Mouse (Mus musculus) large intestine, adult 2 months (tissue): ENCODE results near the gene Lsmem1. TPM values are rescaled to one million over a fixed set of nuclear protein-coding genes. Genes with fewer than 3 reads are reported as not detected.

Experiments used
- DNase-seq: peaks from one replicate; pipeline ENCODE4 v3.0.0-alpha.2; 2012; ENCODE audit warnings: low read depth, low spot score
- WGBS: fragments of 180-500 bp; shearing (Covaris S2); methylation state at CpG from one replicate; pipeline ENCODE4 v1.1.7; 2018; 5-methylcytosine and 5-hydroxymethylcytosine counted together
- polyA plus RNA-seq: library from polyadenylated mRNA; depleted of rRNA; stranded (reverse); fragments of >200 nt; gene quantifications from 2 replicates; pipeline ENCODE4 v1.2.3, GENCODE M21; 2012; rRNA removed

Lsmem1 gene
- polyA plus RNA-seq, 1 experiment = not detected

DNA sequence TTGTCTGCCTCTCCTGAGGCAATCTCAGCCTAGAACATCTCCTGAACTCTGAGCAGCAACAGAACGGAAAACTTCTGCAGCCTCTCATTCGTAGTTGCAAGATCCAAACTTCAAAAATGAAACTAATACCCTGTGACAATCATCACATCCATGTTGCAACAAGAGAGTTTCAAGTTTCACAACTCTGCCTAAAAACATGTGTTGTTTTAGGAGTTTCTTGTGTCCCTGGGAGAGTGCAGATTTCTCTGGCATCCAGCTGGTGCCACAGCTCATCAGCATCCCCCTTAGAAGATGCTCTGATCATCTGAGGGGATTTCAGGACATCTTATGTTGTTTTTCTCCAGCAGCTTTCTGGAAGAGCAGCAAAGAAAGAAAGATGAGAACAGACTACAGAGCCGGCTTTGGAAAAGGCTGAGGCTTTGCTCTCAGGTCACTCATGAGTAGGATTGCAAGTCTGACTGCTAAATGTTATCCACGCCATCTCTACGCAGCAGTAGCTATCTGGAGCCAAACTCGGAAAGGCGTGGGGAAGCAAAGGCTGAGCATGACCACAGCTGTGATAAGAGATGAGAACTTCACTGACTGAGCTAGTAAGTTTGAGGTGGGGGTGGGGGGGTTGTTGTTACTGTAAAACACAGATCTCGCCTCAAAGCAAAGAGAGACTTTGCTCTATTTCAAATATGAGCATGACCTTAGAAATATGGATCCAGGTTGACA is 46.8 kb downstream of the Lsmem1 start:
- WGBS = 78% methylated on average over 8 of the region's 8 CpGs
- no peak for DNase-seq

DNA sequence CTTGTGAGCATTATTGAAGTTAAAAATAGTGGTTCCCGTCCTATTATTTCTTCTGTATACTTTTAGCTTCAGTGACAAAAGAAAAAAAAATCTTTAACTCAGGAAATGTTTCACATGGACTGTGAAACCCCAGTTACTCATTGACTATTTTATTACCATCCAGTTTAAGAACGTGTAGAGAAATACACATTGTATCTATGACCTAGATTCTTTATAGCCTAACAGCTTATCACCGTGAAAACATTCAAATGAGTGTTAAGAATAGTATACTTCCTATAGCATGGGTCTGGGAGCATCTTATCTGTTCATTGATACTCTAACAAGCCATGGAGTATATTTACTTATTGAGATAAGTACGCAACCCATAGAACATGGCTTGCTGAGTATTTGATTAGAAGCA is 52.0 kb downstream of the Lsmem1 start:
- peak; percentile 71 for DNase-seq
- WGBS = 26% methylated on average over 4 of the region's 4 CpGs

DNA sequence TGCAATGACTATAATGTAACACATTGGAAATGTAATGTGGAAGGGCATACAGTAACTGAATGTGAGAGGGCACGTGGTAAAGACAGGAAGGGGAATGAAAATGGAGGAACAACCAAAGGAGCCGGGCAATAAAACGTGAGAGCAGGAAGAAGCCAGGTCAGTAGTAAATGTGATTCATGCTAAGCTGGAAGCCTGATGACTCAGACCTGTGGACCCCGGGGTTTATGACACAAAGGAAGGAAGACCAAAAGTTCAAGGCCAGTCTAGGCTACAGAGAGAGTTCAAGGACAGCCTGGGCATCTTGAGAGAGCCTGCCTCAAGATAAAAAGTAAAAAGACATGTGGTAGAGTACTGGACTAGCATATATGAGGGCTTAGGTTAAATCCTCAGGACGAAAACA is 52.8 kb downstream of the Lsmem1 start:
- 25% methylated on average over 5 of the region's 5 CpGs for WGBS
- peak; percentile 63 for DNase-seq

DNA sequence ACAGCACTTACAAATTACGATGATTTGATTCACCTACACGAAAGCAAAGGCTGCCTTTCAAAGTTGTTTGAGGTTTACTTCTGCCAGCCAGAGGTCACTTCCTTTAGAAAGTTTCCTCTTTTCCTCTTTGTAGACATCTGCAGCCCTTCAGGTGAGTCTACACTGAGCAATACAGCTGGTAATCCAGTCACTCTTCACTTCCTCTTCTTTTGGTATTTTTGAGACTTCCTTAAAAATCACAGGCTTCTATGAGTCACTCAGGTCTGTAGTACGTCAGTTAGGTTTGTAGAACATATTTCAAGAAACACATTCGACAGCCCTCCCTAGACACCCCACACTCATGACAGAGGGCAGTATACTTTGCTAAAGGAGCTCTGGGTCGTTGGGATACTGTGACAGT is 58.6 kb downstream of the Lsmem1 start:
- WGBS = 54% methylated on average over 5 of the region's 5 CpGs
- no peak for DNase-seq

DNA sequence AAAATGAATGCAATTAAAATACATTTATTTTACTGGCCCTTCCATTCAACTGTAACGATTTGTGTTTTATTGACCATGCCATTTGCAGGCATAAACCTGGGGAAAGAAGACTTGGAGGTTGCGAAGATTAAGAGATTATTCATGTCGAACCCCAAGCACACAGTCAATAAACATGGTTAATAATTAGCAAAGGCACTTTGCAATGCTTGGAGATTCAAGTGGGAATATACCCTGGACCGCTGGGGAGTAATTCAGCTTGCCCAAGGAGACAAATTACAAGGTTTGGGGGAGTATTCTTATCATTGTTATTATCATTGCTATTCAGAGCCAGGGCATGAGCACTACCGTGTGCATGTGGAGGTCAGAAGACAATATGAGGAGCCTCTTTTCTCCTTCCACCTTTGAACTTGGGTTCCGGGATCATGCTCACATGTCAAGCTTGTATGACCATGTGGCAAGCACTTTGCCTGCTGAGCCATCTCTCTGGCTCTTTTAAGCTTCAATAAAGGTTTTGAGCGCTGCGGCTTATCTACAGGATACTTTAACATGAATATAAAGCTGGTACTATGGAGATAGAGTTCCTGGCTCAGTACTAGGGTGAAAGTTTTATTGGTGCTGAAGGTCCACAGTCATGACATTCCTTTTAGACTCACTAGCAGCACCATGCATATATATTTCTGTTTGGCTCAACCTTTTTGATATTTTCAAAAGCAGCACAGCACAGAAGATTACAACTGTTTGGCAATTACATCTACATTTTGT is 59.6 kb downstream of the Lsmem1 start:
- no peak for DNase-seq
- WGBS = 37% methylated on average over 8 of the region's 8 CpGs

DNA sequence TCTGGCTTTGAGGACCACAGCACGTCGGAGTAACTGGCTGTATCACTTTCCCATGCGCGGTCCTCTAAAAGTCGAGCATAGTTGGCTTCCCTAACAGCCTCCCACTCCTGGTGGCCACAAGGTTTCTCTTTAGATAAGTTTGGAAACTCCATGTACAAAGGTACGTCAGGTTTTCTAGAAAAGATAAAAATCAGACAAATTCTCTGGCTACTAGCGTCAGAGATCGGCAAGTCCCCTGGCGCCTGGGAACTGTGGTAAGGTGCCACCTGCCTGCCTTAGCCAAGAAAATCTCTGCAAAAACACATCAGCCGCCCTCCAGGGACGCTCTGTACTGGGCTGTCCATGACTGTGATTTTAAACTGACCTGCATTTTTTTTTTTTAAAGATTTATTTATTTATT is 64.8 kb downstream of the Lsmem1 start:
- 64% methylated on average over 11 of the region's 11 CpGs for WGBS
- DNase-seq = no peak

DNA sequence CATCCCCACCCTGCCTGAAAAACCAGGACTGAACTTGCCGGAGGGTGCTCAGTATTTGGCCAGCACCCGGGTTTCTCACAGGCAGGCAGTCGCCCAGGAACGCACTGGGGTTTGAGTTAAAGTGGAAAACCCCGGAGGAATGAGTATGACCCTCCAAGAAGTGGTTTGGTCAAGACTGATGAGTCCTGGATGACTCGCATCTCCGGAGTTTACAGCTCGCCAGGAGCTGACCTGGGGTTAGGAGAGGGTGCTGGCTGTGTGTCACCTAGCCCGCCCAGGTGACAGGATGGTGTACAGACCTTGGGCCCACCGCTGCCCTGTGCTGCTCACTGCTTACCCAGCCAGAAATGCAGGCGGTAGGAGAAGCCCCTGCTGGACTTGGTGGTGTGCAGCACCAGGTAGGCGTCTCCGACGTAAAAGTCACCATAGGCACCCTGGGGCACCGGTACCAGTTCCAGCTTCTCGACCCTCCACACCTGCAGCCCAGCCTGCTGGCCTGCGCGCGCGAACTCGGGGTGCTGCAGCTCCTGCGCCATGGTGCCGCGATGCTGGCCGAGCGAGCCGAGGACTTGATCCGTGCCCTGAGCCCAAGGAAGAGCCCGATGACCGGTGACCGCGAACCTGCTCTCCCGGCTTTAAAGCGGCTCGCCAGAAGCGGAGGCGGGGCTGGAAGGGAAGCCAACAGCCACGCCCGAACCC is 65.6 kb downstream of the Lsmem1 start, which contains the start of gene Scin:
Gene Scin, minus strand, starts transcription at position 656 of the 699 bp plus-strand sequence.
- WGBS = 2% methylated on average over 39 of the region's 39 CpGs
- no peak for DNase-seq

DNA sequence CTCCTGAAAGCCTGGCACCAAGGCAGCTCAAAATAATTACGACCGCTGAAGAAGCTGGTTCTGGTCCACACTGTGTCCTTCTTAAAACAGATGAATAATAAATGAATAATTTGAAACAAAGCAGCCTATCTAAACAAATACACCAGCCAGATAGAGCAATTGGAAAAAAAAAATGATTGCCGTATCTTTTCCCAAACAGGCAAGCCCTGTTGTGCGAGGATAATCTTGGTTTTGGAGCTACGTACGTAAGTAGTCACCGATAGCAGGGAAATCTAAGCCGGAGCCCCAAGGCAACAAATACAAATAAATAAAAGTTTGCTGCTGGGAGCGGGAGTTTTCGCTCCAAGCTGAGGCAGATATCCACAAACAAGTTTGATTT is 66.1 kb downstream of the Lsmem1 start:
- WGBS = 11% methylated on average over 10 of the region's 10 CpGs
- DNase-seq = no peak

Other genes with a start within 250 kb of the Lsmem1 start
- 9.2 and 13.4 TPM in 2 replicates for gene Arl4a, start 161.5 kb downstream of the Lsmem1 start, polyA plus RNA-seq
- 45.1 and 66.4 TPM in 2 replicates for gene Scin, start 65.3 kb downstream of the Lsmem1 start, polyA plus RNA-seq
- 15.3 and 33.9 TPM in 2 replicates for gene Ifrd1, start 49.0 kb upstream of the Lsmem1 start, polyA plus RNA-seq
- 5.9 and 6.4 TPM in 2 replicates for gene Zfp277, start 246.4 kb upstream of the Lsmem1 start, polyA plus RNA-seq
- gene Dock4, start 246.5 kb upstream of the Lsmem1 start, polyA plus RNA-seq = 0.69 and 1.1 TPM in 2 replicates